Mouse (Mus musculus): ENCODE measurements around the gene Bok. TPM values are rescaled to one million over a fixed set of nuclear protein-coding genes. Genes with fewer than 3 reads are reported as not detected.

The Bok gene
- polyA plus RNA-seq (2012): 1.6 and 2.7 TPM in 2 replicates

GRCm38 (mm10) chr1:93685401-93686244 lies at the start of gene Bok:
Gene Bok (plus strand): TSS chr1:93685660.

DNA sequence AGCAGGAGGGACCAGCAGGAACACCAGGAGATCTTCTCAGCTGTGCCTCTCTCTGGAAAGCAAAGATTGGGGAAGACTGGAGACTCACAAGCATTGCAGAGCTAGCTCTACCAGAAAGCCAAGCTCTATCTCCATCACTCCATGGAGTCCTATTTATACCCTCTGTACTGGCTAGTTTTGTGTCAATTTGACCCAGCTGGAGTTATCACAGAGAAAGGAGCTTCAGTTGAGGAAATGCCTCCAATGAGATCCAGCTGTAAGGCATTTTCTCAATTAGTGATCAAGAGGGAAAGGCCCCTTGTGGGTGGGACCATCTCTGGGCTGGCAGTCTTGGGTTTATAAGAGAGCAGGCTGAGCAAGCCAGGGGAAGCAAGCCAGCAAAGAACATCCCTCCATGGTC lies 26.9 kb upstream of the Bok start, which contains the start of gene Stk25:
Gene Stk25, minus strand, starts transcription at position 101 of the 400 bp plus-strand sequence.

Other genes with a start within 250 kb of the Bok start
- gene Hdlbp, start 206.8 kb upstream of the Bok start, polyA plus RNA-seq (2012): 38.1 and 39.8 TPM in 2 replicates
- 0.44 and 0.47 TPM in 2 replicates for gene Farp2, start 173.6 kb upstream of the Bok start, polyA plus RNA-seq (2012)
- 28.1 and 31.0 TPM in 2 replicates for gene Stk25, start 27.0 kb upstream of the Bok start, polyA plus RNA-seq (2012)
- 5.5 and 6.0 TPM in 2 replicates for gene Atg4b, start 65.8 kb downstream of the Bok start, polyA plus RNA-seq (2012)
- gene Thap4, start 69.2 kb downstream of the Bok start, polyA plus RNA-seq (2012): 62.1 and 66.7 TPM in 2 replicates
- gene Dtymk, start 116.3 kb downstream of the Bok start, polyA plus RNA-seq (2012): 78.9 and 90.3 TPM in 2 replicates
- gene Ing5, start 118.3 kb downstream of the Bok start, polyA plus RNA-seq (2012): 1.8 TPM in 2 replicates
- 3.7 and 4.3 TPM in 2 replicates for gene D2hgdh, start 139.2 kb downstream of the Bok start, polyA plus RNA-seq (2012)
- not detected in 2 replicates for gene Gal3st2, start 175.6 kb downstream of the Bok start, polyA plus RNA-seq (2012)
- not detected in 2 replicates for gene Gal3st2b, start 232.7 kb downstream of the Bok start, polyA plus RNA-seq (2012)